8 mouse cellular contexts compared by ENCODE assay signal in the genomic region with DNA sequence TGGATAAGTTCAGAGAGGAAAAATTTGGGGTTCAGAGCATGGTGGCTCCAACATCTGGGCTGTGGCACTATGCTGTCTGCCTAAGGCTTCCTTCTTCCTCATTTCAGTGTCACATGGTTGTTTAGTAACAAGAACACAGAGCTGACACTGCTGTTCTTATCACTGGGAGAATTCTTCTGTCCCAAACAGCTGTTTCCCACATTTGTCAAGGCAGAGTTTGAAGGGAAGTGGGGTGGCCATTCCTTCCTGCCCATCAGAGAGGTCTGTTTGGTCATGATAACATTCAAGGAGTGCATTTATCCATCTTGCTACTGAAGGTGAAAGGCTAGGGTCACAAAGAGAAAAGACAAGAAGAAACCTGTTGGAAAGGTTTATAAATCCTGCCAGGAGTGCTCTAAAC.
DNase-seq lines count a peak whose midpoint lies in the region; ATAC-seq and TF ChIP-seq lines count a peak whose summit lies in the region.

No protein-coding gene starts in this region.

- no peak overlapping the region for H3K4me2 ChIP-seq in intestine, embryonic 14.5 days (ENCODE audit: low read length)
- no peak overlapping the region for H3K4me2 ChIP-seq in intestine, postnatal 0 days (replicated peaks; ENCODE audit: low read depth)
- peak overlapping the region; percentile 0 for H3K4me2 ChIP-seq in myocyte (ENCODE audit: low read depth)

- no peak overlapping the region for H3ac ChIP-seq in myocyte (ENCODE audit: control insufficient read depth, insufficient read length)

- no peak for DNase-seq in intestine, embryonic 14.5 days (ENCODE audit: low spot score)
- no peak for DNase-seq in heart, embryonic 10.5 days (ENCODE audit: low spot score)
- peak; percentile 68 for DNase-seq in kidney, postnatal 14 days
- DNase-seq in ovary, adult 18-20 months (ENCODE audit: low spot score): no peak
- no peak for DNase-seq in cerebellum, postnatal 36 days

- no peak overlapping the region for H3K4me3 ChIP-seq in intestine, embryonic 14.5 days (ENCODE audit: low read depth, low read length)
- no peak overlapping the region for H3K4me3 ChIP-seq in intestine, postnatal 0 days (ENCODE audit: low read depth, low read length)
- H3K4me3 ChIP-seq in heart, embryonic 10.5 days: no peak overlapping the region
- H3K4me3 ChIP-seq in myocyte: no peak overlapping the region

- peaks cover 16% of the 10 kb centered on the region; the same call in 1 of the 2 replicates for H3K4me1 ChIP-seq in intestine, embryonic 14.5 days (replicated peaks; ENCODE audit: control insufficient read depth, insufficient read depth, low read length)
- no peaks in the 10 kb centered on the region for H3K4me1 ChIP-seq in intestine, postnatal 0 days (replicated peaks; ENCODE audit: control insufficient read depth, insufficient read depth, low read length)
- peaks cover 17% of the 10 kb centered on the region for H3K4me1 ChIP-seq in heart, embryonic 10.5 days

- no peak for ATAC-seq in intestine, embryonic 14.5 days (replicated peaks; ENCODE audit: low FRiP score, low TSS enrichment, low read depth)
- ATAC-seq in intestine, postnatal 0 days: no peak
- ATAC-seq in cerebellum, adult (ENCODE audit: insufficient number of reproducible peaks, low FRiP score, low TSS enrichment): no peak

- H3K79me2 ChIP-seq in myocyte (ENCODE audit: control insufficient read depth, insufficient read depth): no peaks in the 10 kb centered on the region

- no peaks in the 10 kb centered on the region for H3K36me3 ChIP-seq in intestine, embryonic 14.5 days (ENCODE audit: control insufficient read depth, insufficient read depth, low read length)
- no peaks in the 10 kb centered on the region for H3K36me3 ChIP-seq in intestine, postnatal 0 days (ENCODE audit: control insufficient read depth, insufficient read depth)
- H3K36me3 ChIP-seq in heart, embryonic 10.5 days: no peaks in the 10 kb centered on the region
- H3K36me3 ChIP-seq in myocyte (ENCODE audit: control insufficient read depth, insufficient read depth): no peaks in the 10 kb centered on the region

- no peaks in the 10 kb centered on the region for H3K27me3 ChIP-seq in intestine, embryonic 14.5 days (replicated peaks; ENCODE audit: control insufficient read depth, insufficient read depth, low read length)
- H3K27me3 ChIP-seq in intestine, postnatal 0 days (replicated peaks; ENCODE audit: control insufficient read depth, insufficient read depth, low read length): no peaks in the 10 kb centered on the region
- no peaks in the 10 kb centered on the region for H3K27me3 ChIP-seq in heart, embryonic 10.5 days (ENCODE audit: insufficient read depth, poor library complexity, severe bottlenecking)
- no peaks in the 10 kb centered on the region for H3K27me3 ChIP-seq in myocyte (ENCODE audit: control insufficient read depth, insufficient read depth, insufficient read length)

- TF ChIP-seq CTCF in intestine, postnatal 0 days (IDR thresholded peaks at IDR 0.05; ENCODE audit: low read depth): no peak

- no peaks in the 10 kb centered on the region for H3K9me3 ChIP-seq in intestine, embryonic 14.5 days (ENCODE audit: control insufficient read depth, low read length)
- no peaks in the 10 kb centered on the region for H3K9me3 ChIP-seq in intestine, postnatal 0 days (ENCODE audit: control insufficient read depth)
- H3K9me3 ChIP-seq in heart, embryonic 10.5 days: no peaks in the 10 kb centered on the region

- no peak for TF ChIP-seq POLR2A in myocyte (IDR thresholded peaks at IDR 0.05; ENCODE audit: insufficient read length, low read depth)

- H3K9ac ChIP-seq in intestine, embryonic 14.5 days (ENCODE audit: low read length): no peak overlapping the region
- no peak overlapping the region for H3K9ac ChIP-seq in intestine, postnatal 0 days (ENCODE audit: low read depth, low read length)

- H3K27ac ChIP-seq in intestine, embryonic 14.5 days (ENCODE audit: low read depth): peak overlapping the region; percentile 45
- H3K27ac ChIP-seq in intestine, postnatal 0 days (ENCODE audit: low read depth, low read length): no peak overlapping the region; the same call in 1 of the 2 replicates
- 0 out of 2 replicates have a peak overlapping the region, but pooled peaks have one; percentile 47 for H3K27ac ChIP-seq in heart, embryonic 10.5 days

TF ChIP-seq in myocyte, 11 proteins besides CTCF, POLR2A, EP300 and RAD21:
- peak in 1 of 3 experiments; percentile 25 for TF ChIP-seq MYOG (IDR thresholded peaks at IDR 0.05; ENCODE audit: control insufficient read depth in 1 of 3, insufficient read depth in 1 of 3, insufficient read length in 2 of 3, low read depth in 2 of 3)
- TF ChIP-seq USF1 (IDR thresholded peaks at IDR 0.05; ENCODE audit: low read depth): no peak
- TF ChIP-seq MYOD1 (IDR thresholded peaks at IDR 0.05; ENCODE audit: control insufficient read depth in 1 of 3, insufficient read length in 2 of 3, low read depth in 2 of 3): peak in 2 of 3 experiments; percentile 37 to 39
TF ChIP-seq in myocyte: peak in this region for 2.
